Mouse (Mus musculus) erythroblast, embryonic 14.5 days (primary cell): ENCODE measurements around the gene Rinl.

Source experiments
- GATA1 ChIP-seq: IDR thresholded peaks from 2 replicates; pipeline ENCODE4 v1.6.1; 2012; ENCODE audit warnings: low read length, inconsistent platforms, mixed read lengths
- TAL1 ChIP-seq: IDR thresholded peaks from 3 replicates; pipeline ENCODE4 v1.6.1; 2012; ENCODE audit warnings: low read length, inconsistent platforms, mixed read lengths

DNA sequence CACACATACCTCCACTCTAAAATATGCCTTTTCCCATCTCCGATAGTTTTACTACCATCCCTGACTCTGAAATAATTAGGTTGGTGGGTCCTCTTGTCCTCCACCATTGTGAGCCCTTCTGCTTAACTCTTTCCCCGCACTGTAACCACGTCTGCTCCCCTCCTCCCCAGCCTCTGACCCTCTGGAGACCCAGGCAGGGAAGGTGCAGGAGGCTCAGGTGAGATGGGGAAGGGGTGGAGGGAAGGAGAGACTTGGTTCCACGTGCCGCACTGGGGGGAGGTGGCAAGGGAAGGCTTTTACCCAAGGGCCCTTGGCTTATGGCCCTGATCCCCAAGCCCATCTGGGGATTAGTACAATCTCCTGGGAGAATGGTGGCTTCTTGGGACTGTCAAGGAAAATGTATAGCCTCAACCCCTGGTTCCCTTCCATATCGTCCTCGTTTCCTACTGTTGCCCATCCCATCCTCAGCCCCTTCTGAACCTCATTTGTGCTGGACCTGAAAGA is 21.3 kb upstream of the Rinl start, which contains the start of gene Nfkbib:
- TF ChIP-seq TAL1, result no peak
- TF ChIP-seq GATA1, result no peak
